Mouse (Mus musculus) bone marrow, adult 2 months (tissue): ENCODE measurements around the gene Slc35c2.

Experiments
- CTCF ChIP-seq: fragments of 200-500 bp; IDR thresholded peaks from 2 replicates; pipeline ENCODE4 v1.5.1; 2011; ENCODE audit warnings: low read length, control low read depth; ENCODE audit not compliant: control insufficient read depth, insufficient read depth
- POLR2A ChIP-seq: fragments of 200-500 bp; IDR thresholded peaks from 2 replicates; pipeline ENCODE4 v1.6.1; 2011; ENCODE audit warnings: low read depth, mild to moderate bottlenecking, control low read depth, low read length, borderline replicate concordance; ENCODE audit not compliant: control insufficient read depth

DNA sequence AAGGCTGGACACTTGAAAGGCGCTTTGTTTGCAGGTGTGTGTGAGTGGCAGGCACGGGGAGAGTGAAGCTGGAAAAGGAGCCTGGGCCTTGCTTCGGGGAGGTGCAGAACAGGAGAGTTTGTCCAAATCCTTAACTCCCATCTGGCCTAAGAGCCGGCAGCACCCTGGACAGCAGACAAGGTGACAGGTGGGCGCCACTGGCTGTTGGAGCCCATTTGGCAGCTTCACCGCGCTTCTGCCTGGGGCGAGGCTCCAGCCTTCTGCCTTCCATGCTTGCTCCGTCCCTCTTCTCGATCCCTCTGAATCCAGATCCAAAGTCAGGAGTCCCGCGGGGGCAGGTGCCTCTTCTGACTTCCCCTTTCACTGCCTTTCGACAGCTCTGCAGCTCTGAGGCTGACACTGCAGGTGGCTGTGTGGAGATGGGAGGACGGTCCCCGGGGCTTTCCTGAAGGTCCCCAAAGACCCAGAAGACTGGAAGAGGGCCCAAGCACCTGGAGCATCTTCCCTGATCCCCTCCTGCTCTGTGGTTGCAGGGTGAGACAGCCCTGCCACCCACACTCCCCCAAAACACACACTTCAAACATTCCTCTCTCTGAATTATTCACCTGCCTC lies 48.0 kb downstream of the Slc35c2 start:
- TF ChIP-seq CTCF (no peak), POLR2A (no peak)
